Mouse (Mus musculus): ENCODE measurements around the gene Kif26b.

DNA sequence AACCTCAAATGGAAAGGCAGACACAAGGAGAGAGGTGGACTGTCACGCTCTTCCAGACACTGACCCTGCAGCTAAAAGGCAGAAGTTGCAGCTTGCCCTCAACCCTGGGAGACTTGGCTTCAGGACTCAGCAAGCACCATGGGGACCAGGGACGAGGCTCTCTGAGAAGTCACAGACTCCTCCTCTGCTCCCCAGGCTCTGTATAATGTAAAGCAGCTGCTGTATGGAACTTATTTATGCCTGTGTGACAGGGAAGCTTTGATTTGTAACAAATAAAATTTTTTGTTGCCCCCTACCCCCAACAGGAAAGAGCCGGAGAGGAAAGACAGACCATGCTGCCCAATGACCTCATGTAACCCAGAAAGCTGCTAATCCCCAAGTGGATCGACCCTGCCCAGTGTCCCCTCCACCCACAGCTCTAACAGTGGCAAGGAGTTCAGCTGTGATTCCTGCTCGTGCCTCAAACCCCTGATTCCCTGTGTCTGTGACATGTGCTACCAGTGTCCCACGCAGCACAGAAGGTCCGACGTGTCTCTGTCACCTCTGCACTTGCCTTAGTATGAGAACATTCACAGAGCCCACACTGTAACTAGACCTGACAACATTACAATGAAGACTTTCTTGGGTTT, 449.8 kb downstream of the Kif26b start:
- TF ChIP-seq TAL1 (conservative IDR thresholded peaks at IDR 0.05; ENCODE audit: low read depth, low read length) = no peak
- no peak for TF ChIP-seq CTCF (IDR thresholded peaks at IDR 0.05; ENCODE audit: low read depth, low read length)
- TF ChIP-seq GATA1 (IDR thresholded peaks at IDR 0.05; ENCODE audit: borderline replicate concordance, low read length) = no peak
- TF ChIP-seq POLR2AphosphoS5 (IDR thresholded peaks at IDR 0.05; ENCODE audit: insufficient replicate concordance, low read depth, low read length) = no peak

All from G1E (cell line).